Mouse (Mus musculus): ENCODE data around the gene Mum1l1. TPM values are rescaled to one million over a fixed set of nuclear protein-coding genes. Genes with fewer than 3 reads are reported as not detected.

Gene Mum1l1
- total and polyA plus RNA-seq, 3 experiments = 3.9 to 15.0 (median 4.4) TPM

DNA sequence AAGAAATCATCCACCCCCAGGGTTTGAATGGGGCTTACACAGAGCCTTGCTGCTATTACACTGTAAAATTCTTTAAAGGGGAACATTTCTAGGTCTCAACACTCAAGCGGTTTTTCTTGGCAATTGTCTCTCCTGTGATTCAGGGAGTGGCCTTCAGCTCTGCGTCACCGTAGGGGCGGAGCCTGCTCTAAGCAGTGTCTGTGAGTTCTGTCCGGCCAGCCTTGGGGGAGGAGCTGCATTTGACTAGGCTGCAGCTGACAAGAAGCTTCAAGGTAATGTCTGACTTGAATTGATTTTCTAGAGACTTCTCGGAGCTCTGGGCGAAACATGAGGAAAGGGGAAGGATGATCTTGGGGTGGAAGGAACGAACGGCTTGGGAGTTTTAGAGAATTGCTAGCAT lies 21.3 kb downstream of the Mum1l1 start:
- in situ Hi-C loops (cut with MboI; ENCODE audit: low pct_ligation_motif_present, low pct_unique_long_range_greater_than_20kb, low sequenced_read_pairs) = no loop called here

GRCm38 (mm10) chrX:139247294-139247693 lies 37.5 kb downstream of the Mum1l1 start:
- H3K4me1 ChIP-seq (ENCODE audit: control insufficient read depth in 1 of 2, insufficient read depth in 2 of 2) = no peaks in the 10 kb centered on the region
- H3K27ac ChIP-seq (ENCODE audit: insufficient read depth, low read depth) = no peak overlapping the region
- in situ Hi-C loops (cut with MboI; ENCODE audit: low pct_ligation_motif_present, low pct_unique_long_range_greater_than_20kb, low sequenced_read_pairs) (no loop called here), dilution Hi-C loops (cut with MboI; ENCODE audit: extremely low pct_ligation_motif_present, extremely low pct_unique_long_range_greater_than_20kb, low sequenced_read_pairs) (no loop called here)
- TF ChIP-seq CTCF (conservative IDR thresholded peaks at IDR 0.05 in 1 of 2, IDR thresholded peaks at IDR 0.05 in 1 of 2; ENCODE audit: low read depth in 2 of 2, low read length in 2 of 2) (peak; percentile 42 to 71), MAZ (IDR thresholded peaks at IDR 0.05; ENCODE audit: low read depth, low read length) (no peak), CHD2 (IDR thresholded peaks at IDR 0.05; ENCODE audit: low read length) (no peak), SMC3 (IDR thresholded peaks at IDR 0.05; ENCODE audit: low read depth, low read length) (peak; percentile 58), ZC3H11A (IDR thresholded peaks at IDR 0.05; ENCODE audit: low read depth, low read length) (no peak), ETS1 (conservative IDR thresholded peaks at IDR 0.05; ENCODE audit: low read depth, low read length) (no peak), MAX (IDR thresholded peaks at IDR 0.05; ENCODE audit: low read length) (0 out of 2 replicates have a peak, but pooled peaks have one; percentile 34), ZMIZ1 (IDR thresholded peaks at IDR 0.05; ENCODE audit: low read depth, low read length) (no peak), USF1 (IDR thresholded peaks at IDR 0.05; ENCODE audit: low read depth, low read length) (no peak), RAD21 (IDR thresholded peaks at IDR 0.05; ENCODE audit: low read depth, low read length) (peak; percentile 70)
- peak; percentile 35 for DNase-seq (ENCODE audit: extremely low read depth)
- H3K36me3 ChIP-seq (replicated peaks in 1 of 2; ENCODE audit: control insufficient read depth in 1 of 2, insufficient read depth in 1 of 2, low read length in 1 of 2) = no peaks in the 10 kb centered on the region
- no peaks in the 10 kb centered on the region for H3K79me2 ChIP-seq (replicated peaks; ENCODE audit: control insufficient read depth, extremely low read depth, insufficient read depth, poor library complexity, severe bottlenecking)
- no peak overlapping the region for H3K4me3 ChIP-seq (replicated peaks in 1 of 3; ENCODE audit: low read depth in 2 of 3, low read length in 2 of 3, poor library complexity in 1 of 3)
- H3K9ac ChIP-seq (ENCODE audit: insufficient read depth, low read depth) = no peak overlapping the region
- no peaks in the 10 kb centered on the region for H3K9me3 ChIP-seq (replicated peaks; ENCODE audit: low read length)
- no peak overlapping the region for H3K4me2 ChIP-seq (ENCODE audit: insufficient read depth, low read depth, poor library complexity, severe bottlenecking)
- no peaks in the 10 kb centered on the region for H3K27me3 ChIP-seq (replicated peaks)

More for the DNA sequence above, 21.3 kb downstream of the Mum1l1 start:
- Histone ChIP-seq H3K79me2 (replicated peaks; ENCODE audit: control insufficient read depth, extremely low read depth, insufficient read depth, poor library complexity, severe bottlenecking) (no peaks in the 10 kb centered on the region), H3K9ac (ENCODE audit: insufficient read depth, low read depth) (no peak overlapping the region), H3K27me3 (replicated peaks) (no peaks in the 10 kb centered on the region), H3K4me1 (ENCODE audit: control insufficient read depth in 1 of 2, insufficient read depth in 2 of 2) (no peaks in the 10 kb centered on the region), H3K4me2 (ENCODE audit: insufficient read depth, low read depth, poor library complexity, severe bottlenecking) (peak overlapping the region; percentile 22; the same call in 1 of the 2 replicates), H3K36me3 (replicated peaks in 1 of 2; ENCODE audit: control insufficient read depth in 1 of 2, insufficient read depth in 1 of 2, low read length in 1 of 2) (peaks cover 0 to 6% of the 10 kb centered on the region in 2 experiments), H3K9me3 (replicated peaks; ENCODE audit: low read length) (no peaks in the 10 kb centered on the region), H3K4me3 (replicated peaks in 1 of 3; ENCODE audit: low read depth in 2 of 3, low read length in 2 of 3, poor library complexity in 1 of 3) (peak overlapping the region in 2 of 3 experiments; percentile 21 to 33), H3K27ac (ENCODE audit: insufficient read depth, low read depth) (no peak overlapping the region)
- DNase-seq (ENCODE audit: extremely low read depth) = peak; percentile 79
- dilution Hi-C loops (cut with MboI; ENCODE audit: extremely low pct_ligation_motif_present, extremely low pct_unique_long_range_greater_than_20kb, low sequenced_read_pairs) = no loop called here
- TF ChIP-seq CHD1 (IDR thresholded peaks at IDR 0.05; ENCODE audit: low read depth, low read length) (no peak), TBP (conservative IDR thresholded peaks at IDR 0.05; ENCODE audit: low read depth, low read length) (0 out of 2 replicates have a peak, but pooled peaks have one; percentile 37)

DNA sequence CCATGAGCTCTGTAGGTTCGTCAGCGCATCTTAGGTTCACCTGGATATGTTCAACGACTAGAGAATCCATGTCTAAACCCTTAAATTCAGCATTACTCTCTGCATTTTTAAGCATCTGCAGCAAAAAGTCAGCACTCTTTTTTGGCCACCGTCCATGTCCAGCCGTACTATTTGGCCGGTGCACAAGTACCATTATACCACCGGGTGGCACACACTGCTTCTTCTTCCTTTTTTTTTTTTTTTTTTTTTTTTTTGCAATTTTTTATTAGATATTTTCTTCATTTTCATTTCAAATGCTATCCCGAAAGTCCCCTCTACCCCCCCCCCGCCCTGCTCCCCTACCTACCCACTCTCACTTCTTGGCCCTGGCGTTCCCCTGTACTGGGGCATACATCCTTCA lies 47.2 kb downstream of the Mum1l1 start:
- Histone ChIP-seq H3K4me3 (replicated peaks in 1 of 3; ENCODE audit: low read depth in 2 of 3, low read length in 2 of 3, poor library complexity in 1 of 3) (no peak overlapping the region), H3K9ac (ENCODE audit: insufficient read depth, low read depth) (no peak overlapping the region), H3K4me1 (ENCODE audit: control insufficient read depth in 1 of 2, insufficient read depth in 2 of 2) (no peaks in the 10 kb centered on the region), H3K4me2 (ENCODE audit: insufficient read depth, low read depth, poor library complexity, severe bottlenecking) (no peak overlapping the region), H3K36me3 (replicated peaks in 1 of 2; ENCODE audit: control insufficient read depth in 1 of 2, insufficient read depth in 1 of 2, low read length in 1 of 2) (no peaks in the 10 kb centered on the region), H3K27ac (ENCODE audit: insufficient read depth, low read depth) (no peak overlapping the region), H3K27me3 (replicated peaks) (no peaks in the 10 kb centered on the region), H3K79me2 (replicated peaks; ENCODE audit: control insufficient read depth, extremely low read depth, insufficient read depth, poor library complexity, severe bottlenecking) (no peaks in the 10 kb centered on the region), H3K9me3 (replicated peaks; ENCODE audit: low read length) (no peaks in the 10 kb centered on the region)
- dilution Hi-C loops (cut with MboI; ENCODE audit: extremely low pct_ligation_motif_present, extremely low pct_unique_long_range_greater_than_20kb, low sequenced_read_pairs) = no loop called here
- in situ Hi-C loops (cut with MboI; ENCODE audit: low pct_ligation_motif_present, low pct_unique_long_range_greater_than_20kb, low sequenced_read_pairs) = no loop called here
- no peak for DNase-seq (ENCODE audit: extremely low read depth)
- TF ChIP-seq ETS1 (conservative IDR thresholded peaks at IDR 0.05; ENCODE audit: low read depth, low read length) (no peak), ZNF384 (IDR thresholded peaks at IDR 0.05; ENCODE audit: low read depth, low read length) (peak; percentile 64; the same call in 1 of the 2 replicates)
